Mouse (Mus musculus) ES-E14 (cell line): ENCODE measurements around the gene Snrnp25.

Experiments
- CHD2 ChIP-seq: IDR thresholded peaks from 2 replicates; pipeline ENCODE4 v1.6.1; 2014; ENCODE audit warnings: mild to moderate bottlenecking, low read depth, low read length, inconsistent platforms
- MAFK ChIP-seq: IDR thresholded peaks from 2 replicates; pipeline ENCODE4 v1.6.1; 2014; ENCODE audit warnings: mild to moderate bottlenecking, low read depth, low read length, inconsistent platforms; ENCODE audit not compliant: insufficient read depth
- ZC3H11A ChIP-seq: IDR thresholded peaks from 2 replicates; pipeline ENCODE4 v1.6.1; 2012; ENCODE audit warnings: low read depth, mild to moderate bottlenecking, inconsistent platforms, low read length, borderline replicate concordance
- ZNF384 ChIP-seq: IDR thresholded peaks from 2 replicates; pipeline ENCODE4 v1.6.1; 2012; ENCODE audit warnings: low read depth, low read length, inconsistent platforms

DNA sequence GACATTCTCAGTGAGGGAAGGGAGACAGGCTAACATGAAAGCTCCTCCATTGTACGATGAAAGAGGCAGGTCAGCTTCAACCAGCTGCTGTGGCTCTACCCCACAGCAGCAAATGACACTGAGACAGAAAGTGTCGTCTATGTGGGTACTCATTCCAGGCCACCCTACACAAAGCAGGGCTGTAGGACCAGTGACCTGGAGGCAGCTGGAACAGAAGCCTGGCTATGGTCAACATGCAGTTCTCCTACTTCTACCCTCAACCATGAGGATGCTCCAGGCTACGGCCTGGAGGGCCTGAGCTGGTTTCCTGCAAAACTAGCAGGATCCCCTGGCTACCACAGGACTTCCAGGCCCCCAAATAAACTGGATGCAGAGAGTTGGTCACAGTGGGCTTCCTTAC lies 51.4 kb downstream of the Snrnp25 start:
- TF ChIP-seq MAFK (no peak), CHD2 (no peak), ZNF384 (no peak), ZC3H11A (no peak)
